Mouse (Mus musculus) ES-E14 (cell line): Measurements from ENCODE around the gene Phf6. TPM values are rescaled to one million over a fixed set of nuclear protein-coding genes. Genes with fewer than 3 reads are reported as not detected.
"Not testable (repeated sequence)": the region's sequence is repeated elsewhere in the genome, so short reads cannot be mapped to it uniquely, and the experiment has no call there.

Source experiments
- DNase-seq: peaks from one replicate; pipeline ENCODE4 v3.0.0-alpha.2; 2013; ENCODE audit warnings: low read depth, low spot score
- H3K27ac ChIP-seq: 2 replicates; pipeline ENCODE4 v1.5.1; 2012; ENCODE audit warnings: low read depth, mild to moderate bottlenecking, low read length, moderate library complexity, mixed read lengths; ENCODE audit not compliant: poor library complexity, insufficient read depth, severe bottlenecking
- H3K36me3 ChIP-seq: 2 replicates; pipeline ENCODE4 v1.6.1; 2012; ENCODE audit warnings: mild to moderate bottlenecking, low read length, moderate library complexity, mixed read lengths; ENCODE audit not compliant: control insufficient read depth, poor library complexity, insufficient read depth, severe bottlenecking
- H3K4me1 ChIP-seq, 2 experiments: fragments of 150-350 bp in 1 of 2; sonication (generic) in 1 of 2; 2 replicates each; pipeline ENCODE4 v1.6.1; 2012; ENCODE audit warnings: low read length in 2 of 2, mild to moderate bottlenecking in 1 of 2, mixed read lengths in 1 of 2; ENCODE audit not compliant: control insufficient read depth in 2 of 2, insufficient read depth in 2 of 2, poor library complexity in 1 of 2
- H3K4me3 ChIP-seq, 2 experiments: fragments of 150-350 bp in 1 of 2; sonication (generic) in 1 of 2; 2 replicates each; pipeline ENCODE4 v1.5.1; 2012; ENCODE audit warnings: low read length in 2 of 2, low read depth in 1 of 2, mild to moderate bottlenecking in 1 of 2, mixed read lengths in 1 of 2; ENCODE audit not compliant: insufficient read depth in 1 of 2, poor library complexity in 1 of 2, severe bottlenecking in 1 of 2
- H3K9ac ChIP-seq: 2 replicates; pipeline ENCODE4 v1.6.1; 2012; ENCODE audit warnings: low read depth, mild to moderate bottlenecking, low read length, mixed read lengths; ENCODE audit not compliant: poor library complexity, insufficient read depth, severe bottlenecking
- H3K9me3 ChIP-seq: fragments of 150-350 bp; sonication (generic); 2 replicates; pipeline ENCODE4 v1.6.1; 2012; ENCODE audit warnings: low read depth, mild to moderate bottlenecking, low read length; ENCODE audit not compliant: control insufficient read depth, insufficient read depth
- CHD2 ChIP-seq: IDR thresholded peaks from 2 replicates; pipeline ENCODE4 v1.6.1; 2014; ENCODE audit warnings: mild to moderate bottlenecking, low read depth, low read length, inconsistent platforms
- HCFC1 ChIP-seq: IDR thresholded peaks from 2 replicates; pipeline ENCODE4 v1.6.1; 2012; ENCODE audit warnings: low read length, inconsistent platforms, borderline replicate concordance; ENCODE audit not compliant: insufficient read depth
- MAFK ChIP-seq: IDR thresholded peaks from 2 replicates; pipeline ENCODE4 v1.6.1; 2014; ENCODE audit warnings: mild to moderate bottlenecking, low read depth, low read length, inconsistent platforms; ENCODE audit not compliant: insufficient read depth
- ZC3H11A ChIP-seq: IDR thresholded peaks from 2 replicates; pipeline ENCODE4 v1.6.1; 2012; ENCODE audit warnings: low read depth, mild to moderate bottlenecking, inconsistent platforms, low read length, borderline replicate concordance
- ZNF384 ChIP-seq: IDR thresholded peaks from 2 replicates; pipeline ENCODE4 v1.6.1; 2012; ENCODE audit warnings: low read depth, low read length, inconsistent platforms
- in situ Hi-C, 2 experiments: fragments of 600-800 bp; cut with MboI; formaldehyde crosslinking; loops; one replicate each; pipeline ENCODE4 v1.15.1; 2025; ENCODE audit warnings: low sequenced_read_pairs in 2 of 2, inconsistent platforms in 1 of 2; ENCODE audit not compliant: unreplicated experiment in 2 of 2
- total RNA-seq: library from RNA; depleted of rRNA; stranded (reverse); fragments of 300-350 nt; gene quantifications from 2 replicates; pipeline ENCODE4 v1.2.3, GENCODE M21; 2012; rRNA removed

Phf6 gene
- total RNA-seq, 1 experiment: 14.3 TPM

DNA sequence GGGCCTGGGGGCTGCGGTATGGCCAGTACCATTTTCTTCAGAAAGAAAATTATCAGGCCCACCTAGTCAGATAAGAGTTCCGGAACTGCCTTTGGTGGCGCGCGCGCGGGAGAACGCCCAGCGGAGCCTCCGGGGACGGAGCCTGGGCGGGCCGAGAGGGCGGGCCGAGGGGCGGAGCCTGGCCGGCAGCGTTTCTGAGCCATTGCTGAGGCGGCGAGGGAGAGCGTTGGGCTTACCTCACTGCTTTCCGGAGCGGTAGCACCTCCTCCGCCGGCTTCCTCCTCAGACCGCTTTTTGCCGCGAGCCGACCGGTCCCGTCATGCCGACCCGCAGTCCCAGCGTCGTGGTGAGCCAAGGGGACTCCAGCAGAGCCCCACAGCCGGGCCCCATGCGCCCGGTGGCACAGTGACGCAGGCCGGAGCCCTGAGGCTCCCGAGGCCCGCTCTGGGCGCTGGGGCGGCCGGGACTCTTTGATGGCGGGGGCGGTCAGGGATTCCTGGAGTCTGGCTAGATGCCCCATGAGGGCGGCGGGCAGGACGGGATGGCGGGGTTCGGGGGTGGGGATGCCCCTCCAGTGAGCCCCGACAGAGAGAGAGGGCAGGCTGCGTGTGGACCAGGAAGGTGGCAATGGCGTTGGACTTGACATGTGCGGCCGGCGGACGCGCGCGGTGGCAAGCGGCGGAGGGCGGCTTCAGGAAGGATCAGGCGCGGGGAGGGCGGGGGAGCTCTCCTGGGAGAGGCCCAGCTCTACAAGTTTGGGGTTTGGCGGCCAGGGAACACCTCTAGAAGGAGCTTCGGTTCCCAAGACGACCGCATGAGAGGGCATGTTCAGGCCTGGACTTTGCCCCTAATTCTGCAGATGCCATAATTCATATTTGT, 76.1 kb downstream of the Phf6 start, which contains the start of gene Hprt:
Gene Hprt (plus strand): TSS at position 233 of the 879 bp plus-strand sequence.
- TF ChIP-seq CHD2 (no peak), MAFK (no peak), HCFC1 (no peak), ZNF384 (no peak), ZC3H11A (no peak)
- Histone ChIP-seq H3K4me3 (peak within 1 kb of the TSS in 1 of 2 experiments; percentile 21; a peak in 2 of 4 replicates), H3K9me3 (no peaks in the 10 kb centered on the region), H3K9ac (no peak within 1 kb of the TSS), H3K27ac (no peak within 1 kb of the TSS), H3K4me1 (no peaks in the 10 kb centered on the region), H3K36me3 (no peaks in the 10 kb centered on the region)
- in situ Hi-C loops: no loop called here
- no peak for DNase-seq

DNA sequence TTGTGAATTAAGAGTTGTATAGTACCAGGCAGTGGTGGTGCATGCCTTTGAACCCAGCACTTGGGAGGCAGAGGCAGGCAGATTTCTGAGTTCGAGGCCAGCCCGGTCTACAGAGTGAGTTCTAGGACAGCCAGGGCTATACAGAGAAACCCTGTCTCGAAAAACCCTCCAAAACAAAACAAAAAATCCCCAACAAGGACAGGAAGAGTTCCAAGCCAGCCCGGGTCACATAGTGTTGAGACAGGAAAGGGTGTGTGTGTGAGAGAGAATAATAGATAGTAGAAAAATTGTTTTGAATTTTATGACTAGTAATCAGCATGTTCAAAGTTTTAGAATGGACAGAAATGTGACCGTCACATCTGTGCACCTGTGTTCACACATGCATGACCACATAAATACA, 82.7 kb downstream of the Phf6 start:
- DNase-seq, H3K4me1 ChIP-seq: not testable (repeated sequence)

DNA sequence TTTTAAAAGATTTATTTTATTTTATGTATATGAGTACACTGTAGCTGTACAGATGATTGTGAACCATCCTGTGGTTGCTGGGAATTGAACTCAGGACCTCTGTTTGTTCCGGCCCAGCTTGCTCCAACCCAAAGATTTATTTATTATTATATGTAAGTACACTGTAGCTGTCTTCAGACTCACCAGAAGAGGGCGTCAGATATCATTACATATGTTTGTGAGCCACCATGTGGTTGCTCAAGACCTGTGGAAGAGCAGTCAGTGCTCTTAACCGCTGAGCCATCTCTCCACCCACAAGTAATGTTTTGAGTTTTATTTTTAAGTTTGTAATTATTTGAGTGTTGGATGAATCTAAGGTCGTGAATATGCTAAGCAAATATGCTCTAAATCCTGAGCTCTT, 92.8 kb downstream of the Phf6 start:
- DNase-seq, in situ Hi-C loops, H3K4me1 ChIP-seq, H3K9me3 ChIP-seq, H3K27ac ChIP-seq, H3K9ac ChIP-seq, H3K4me3 ChIP-seq, H3K36me3 ChIP-seq: not testable (repeated sequence)

More for the DNA sequence above, 82.7 kb downstream of the Phf6 start:
- H3K27ac ChIP-seq, in situ Hi-C loops, H3K9ac ChIP-seq, H3K4me3 ChIP-seq, H3K9me3 ChIP-seq, H3K36me3 ChIP-seq: not testable (repeated sequence)

DNA sequence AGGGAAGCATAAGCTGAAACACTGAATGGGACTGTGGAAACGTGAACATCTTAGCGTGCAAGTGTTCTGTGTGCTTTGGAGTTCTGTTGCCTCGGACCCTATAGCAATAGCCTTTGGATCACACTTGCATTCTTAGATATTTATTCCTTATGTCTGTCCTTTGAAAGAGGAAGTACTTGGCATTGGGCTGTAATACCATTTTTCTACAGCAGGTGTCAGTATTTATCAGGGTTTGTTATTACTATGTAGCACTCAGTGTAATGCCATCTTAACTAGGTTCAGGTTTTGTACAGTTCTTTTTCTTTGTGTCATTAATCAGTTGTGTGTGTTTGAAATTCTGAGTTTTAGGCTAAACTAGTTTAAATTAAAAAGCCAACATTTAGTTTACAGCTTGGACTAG, 94.0 kb downstream of the Phf6 start:
- no peak overlapping the region for H3K4me3 ChIP-seq
- no peak overlapping the region for H3K9ac ChIP-seq
- no peaks in the 10 kb centered on the region for H3K4me1 ChIP-seq
- DNase-seq: peak; percentile 50
- TF ChIP-seq ZC3H11A (peak; percentile 24; the same call in 1 of the 2 replicates), MAFK (no peak)
- no peak overlapping the region for H3K27ac ChIP-seq
- H3K36me3 ChIP-seq: no peaks in the 10 kb centered on the region
- no peaks in the 10 kb centered on the region for H3K9me3 ChIP-seq
- in situ Hi-C loops: no loop called here

Other genes with a start within 250 kb of the Phf6 start
- 3.4 and 4.3 TPM in 2 replicates for gene Ccdc160, start 121.1 kb upstream of the Phf6 start, total RNA-seq
- 0.53 and 1.6 TPM in 2 replicates for gene Hprt, start 75.9 kb downstream of the Phf6 start, total RNA-seq